Mouse (Mus musculus): Measurements from ENCODE around the gene Ddx42.

- TF ChIP-seq CTCF (IDR thresholded peaks at IDR 0.05; ENCODE audit: borderline replicate concordance, insufficient read depth, low read depth, low read length) (no peak), POLR2A (IDR thresholded peaks at IDR 0.05; ENCODE audit: borderline replicate concordance, insufficient read depth, low read length) (no peak)
Measured at GRCm38 (mm10) chr11:106195341-106195740, 21.4 kb upstream of the Ddx42 start.

All from cerebellum, adult 2 months (tissue).